ENCODE assay signal across 8 mouse cellular contexts in the genomic region with DNA sequence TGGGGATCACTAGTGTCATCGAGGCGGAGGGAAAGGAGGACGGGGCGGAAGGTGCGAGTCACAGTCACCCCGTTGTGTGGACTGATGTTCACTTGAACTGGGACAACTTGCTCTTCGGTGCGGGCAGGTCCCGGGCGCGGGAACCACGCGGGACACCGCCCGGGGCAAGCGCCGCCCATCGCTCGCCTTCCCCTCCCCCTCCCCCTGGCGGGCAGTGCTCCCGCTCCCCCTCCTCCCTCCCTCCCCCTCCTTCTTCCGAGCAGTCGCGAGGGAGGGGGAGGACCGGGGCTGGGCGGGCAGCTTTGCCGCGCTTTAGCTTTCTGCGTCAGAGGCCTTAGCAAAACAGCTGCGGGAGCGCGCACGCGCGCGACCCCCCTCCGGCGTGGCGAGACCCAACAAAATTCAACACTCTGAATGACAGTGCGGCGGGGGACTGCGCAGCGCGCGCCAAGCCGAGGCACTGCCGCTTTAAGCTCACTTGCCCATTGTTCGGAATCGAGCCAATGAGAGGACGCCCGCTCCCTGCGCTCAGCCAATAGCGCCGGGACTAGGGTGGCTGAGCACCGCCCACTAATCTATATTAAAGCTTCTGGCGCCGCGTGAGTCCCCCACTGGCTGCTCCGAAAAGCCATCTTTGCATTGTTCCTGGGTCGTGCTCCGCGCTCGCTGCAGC. TPM values are rescaled to one million over a fixed set of nuclear protein-coding genes. Genes with fewer than 3 reads are reported as not detected.
DNase-seq lines count a peak whose midpoint lies in the region; ATAC-seq lines count a peak whose summit lies in the region.

Gene Ptma, plus strand, starts transcription at position 611 of the 673 bp plus-strand sequence.

- peaks cover 23% of the 10 kb centered on the region for H3K4me1 ChIP-seq in intestine, embryonic 14.5 days (replicated peaks; ENCODE audit: control insufficient read depth, insufficient read depth, low read length)

- peak; percentile 91 to 96 for DNase-seq in adrenal gland, adult 18-20 months (ENCODE audit: low spot score in 2 of 2)
- DNase-seq in embryo, embryonic 11 days, result peak; percentile 100
- DNase-seq in gastrocnemius, postnatal 25 days, result peak; percentile 99
- DNase-seq in intestine, embryonic 14.5 days (ENCODE audit: low spot score), result peak; percentile 99
- DNase-seq in left cerebral cortex, postnatal 14 days (ENCODE audit: low spot score in 2 of 2), result peak; percentile 99 to 100
- peak; percentile 100 for DNase-seq in mesoderm, embryonic 11.5 days (ENCODE audit: low read depth, low spot score)
- peak; percentile 99 to 100 for DNase-seq in right cerebral cortex, postnatal 36 days (ENCODE audit: low spot score in 2 of 2)
- DNase-seq in yolk sac, embryonic 10.5 days (ENCODE audit: low spot score), result peak; percentile 100

- peak within 1 kb of the TSS; percentile 98 for H3K4me2 ChIP-seq in intestine, embryonic 14.5 days (ENCODE audit: low read length)

- intact Hi-C loops in left cerebral cortex, postnatal 14 days (cut with DNase I), result no loop called here

- under 1% methylated on average over 55 of the region's 63 CpGs for WGBS in intestine, embryonic 14.5 days

- peaks cover 21% of the 10 kb centered on the region for H3K36me3 ChIP-seq in intestine, embryonic 14.5 days (ENCODE audit: control insufficient read depth, insufficient read depth, low read length)

- peak within 1 kb of the TSS; percentile 100 for H3K27ac ChIP-seq in intestine, embryonic 14.5 days (ENCODE audit: low read depth)

- no peaks in the 10 kb centered on the region for H3K9me3 ChIP-seq in intestine, embryonic 14.5 days (ENCODE audit: control insufficient read depth, low read length)

- no peaks in the 10 kb centered on the region for H3K27me3 ChIP-seq in intestine, embryonic 14.5 days (replicated peaks; ENCODE audit: control insufficient read depth, insufficient read depth, low read length)

- H3K4me3 ChIP-seq in intestine, embryonic 14.5 days (ENCODE audit: low read depth, low read length), result peak within 1 kb of the TSS; percentile 100

- H3K9ac ChIP-seq in intestine, embryonic 14.5 days (ENCODE audit: low read length), result peak within 1 kb of the TSS; percentile 100

- ATAC-seq in intestine, embryonic 14.5 days (replicated peaks; ENCODE audit: low FRiP score, low TSS enrichment, low read depth), result peak; percentile 94

RNA-seq across cellular contexts. Expression of gene Ptma, which starts in this region (rescaled TPM):
- 100 to 1,000 TPM; 463 to 486 TPM for total RNA-seq in adrenal gland, adult 18-20 months (2021)
- total RNA-seq in gastrocnemius, postnatal 25 days (2021), result 100 to 1,000 TPM; 100 to 129 TPM
- 2,795 and 2,826 TPM in 2 replicates for polyA plus RNA-seq in intestine, embryonic 14.5 days (2014; fragmentation: Nextera tagmentation; extraction: Ambion mirVana)
- 100 to 1,000 TPM; 336 to 423 TPM for total RNA-seq in left cerebral cortex, postnatal 14 days (2021)

Comparison
In these comparisons a context has a peak if more than half of its experiments do, and no peak if none do; other contexts are left out.
1. Peak in every context shown above with its lines: DNase-seq, ATAC-seq, H3K4me3 ChIP-seq and H3K27ac ChIP-seq.